Mouse (Mus musculus) brown adipose tissue, adult 24 weeks (tissue): ENCODE data around the gene Mdc1. TPM values are rescaled to one million over a fixed set of nuclear protein-coding genes. Genes with fewer than 3 reads are reported as not detected.

ENCODE experiments used
- H3K27ac ChIP-seq: fragments of 200-500 bp; replicated peaks from 2 replicates; pipeline ENCODE4 v1.5.1; 2012; ENCODE audit warnings: low read depth, mild to moderate bottlenecking, low read length
- H3K4me1 ChIP-seq: fragments of 200-500 bp; 2 replicates; pipeline ENCODE4 v1.6.1; 2012; ENCODE audit warnings: low read length, mixed read lengths; ENCODE audit not compliant: control insufficient read depth, insufficient read depth, insufficient read length
- H3K4me3 ChIP-seq: fragments of 200-500 bp; 2 replicates; pipeline ENCODE4 v1.5.1; 2012; ENCODE audit warnings: low read depth, mild to moderate bottlenecking, low read length, moderate library complexity; ENCODE audit not compliant: insufficient read depth
- polyA plus RNA-seq: library from polyadenylated mRNA; stranded (reverse); fragments of >200 nt; gene quantifications from 2 replicates; pipeline ENCODE4 v1.2.4, GENCODE M21; 2012; ENCODE audit not compliant: missing spikeins, insufficient read depth, insufficient read length

The Mdc1 gene
- polyA plus RNA-seq, 1 experiment, result 3.3 TPM

- Histone ChIP-seq H3K27ac (peak overlapping the region; percentile 35; the same call in 1 of the 2 replicates), H3K4me3 (peak overlapping the region; percentile 35; the same call in 1 of the 2 replicates), H3K4me1 (0 out of 2 replicates have a peak, but pooled peaks cover 2% of the 10 kb centered on the region)
Observed at GRCm38 (mm10) chr17:35873774-35874519, 32.6 kb downstream of the Mdc1 start.

DNA sequence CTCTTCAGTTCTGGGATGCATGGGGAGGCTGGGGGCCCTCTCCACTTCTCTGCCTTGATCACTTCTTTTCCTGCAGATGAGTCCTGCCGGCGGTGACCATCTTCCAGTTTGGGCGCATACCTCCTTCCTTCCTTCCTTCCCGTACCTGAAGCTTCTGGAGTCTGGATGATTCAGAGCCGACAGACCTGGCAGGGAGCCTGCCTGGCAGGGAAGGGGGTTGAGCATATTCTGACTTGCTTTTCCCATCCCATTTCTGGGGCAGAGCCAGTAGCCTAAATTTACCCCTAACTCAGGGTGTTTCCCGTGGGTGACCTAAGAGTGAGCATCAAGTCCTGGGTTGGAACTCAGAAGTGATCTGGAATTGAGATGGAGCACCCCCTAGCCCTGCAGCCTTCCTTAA lies 33.4 kb downstream of the Mdc1 start:
- 0 out of 2 replicates have a peak overlapping the region, but pooled peaks have one; percentile 10 for H3K27ac ChIP-seq

GRCm38 (mm10) chr17:35879245-35880057 lies 38.1 kb downstream of the Mdc1 start, which contains the start of gene Dhx16:
Dhx16 (plus strand) TSS chr17:35879819.
- Histone ChIP-seq H3K4me1 (peaks cover 4% of the 10 kb centered on the region; the same call in 1 of the 2 replicates), H3K27ac (no peak within 1 kb of the TSS), H3K4me3 (peak within 1 kb of the TSS; percentile 91)

More for the DNA sequence above, 33.4 kb downstream of the Mdc1 start:
- H3K4me3 ChIP-seq, result no peak overlapping the region
- 0 out of 2 replicates have a peak, but pooled peaks cover 2% of the 10 kb centered on the region for H3K4me1 ChIP-seq

GRCm38 (mm10) chr17:35882924-35883323 lies 41.6 kb downstream of the Mdc1 start:
- Histone ChIP-seq H3K27ac (no peak overlapping the region), H3K4me1 (peaks cover 4% of the 10 kb centered on the region; the same call in 1 of the 2 replicates), H3K4me3 (no peak overlapping the region)

DNA sequence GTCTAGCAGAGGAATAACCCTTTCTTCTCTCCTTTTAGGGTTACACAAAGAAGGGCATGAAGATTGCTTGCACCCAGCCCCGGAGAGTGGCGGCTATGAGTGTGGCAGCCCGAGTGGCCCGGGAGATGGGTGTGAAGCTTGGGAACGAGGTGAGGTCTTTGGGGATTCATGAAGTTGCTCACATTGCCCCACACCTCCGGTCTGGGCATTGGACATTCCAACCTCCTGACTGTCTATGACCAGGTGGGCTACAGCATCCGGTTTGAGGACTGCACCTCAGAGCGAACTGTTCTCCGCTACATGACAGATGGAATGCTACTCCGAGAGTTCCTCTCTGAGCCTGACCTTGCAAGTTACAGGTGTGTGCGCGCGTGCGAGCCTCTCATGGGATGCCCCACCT lies 42.5 kb downstream of the Mdc1 start:
- H3K27ac ChIP-seq, result no peak overlapping the region
- peaks cover 4% of the 10 kb centered on the region; the same call in 1 of the 2 replicates for H3K4me1 ChIP-seq

DNA sequence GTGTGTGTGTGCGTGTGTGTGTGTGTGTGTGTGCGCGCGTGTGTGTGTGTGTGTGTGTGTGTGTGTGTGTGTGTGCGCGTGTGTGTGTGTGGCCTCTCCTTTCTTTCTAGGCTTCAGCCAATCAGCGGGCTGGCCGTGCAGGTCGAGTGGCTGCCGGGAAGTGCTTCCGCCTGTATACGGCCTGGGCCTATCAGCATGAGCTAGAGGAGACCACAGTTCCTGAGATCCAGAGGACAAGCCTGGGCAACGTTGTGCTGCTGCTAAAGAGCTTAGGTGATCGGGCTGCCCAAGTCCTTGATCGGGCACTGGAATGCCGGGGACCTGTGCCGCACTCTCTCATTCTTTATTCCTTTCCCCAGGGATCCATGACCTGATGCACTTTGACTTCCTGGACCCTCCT lies 46.4 kb downstream of the Mdc1 start:
- Histone ChIP-seq H3K27ac (no peak overlapping the region), H3K4me3 (no peak overlapping the region), H3K4me1 (no peaks in the 10 kb centered on the region)

More for the DNA sequence above, 42.5 kb downstream of the Mdc1 start:
- no peak overlapping the region for H3K4me3 ChIP-seq

GRCm38 (mm10) chr17:35896781-35897643 lies 55.7 kb downstream of the Mdc1 start, which contains the start of gene 2310061I04Rik:
2310061I04Rik (minus strand) TSS chr17:35897431.
- H3K27ac ChIP-seq, result peak within 1 kb of the TSS; percentile 76
- H3K4me1 ChIP-seq, result no peaks in the 10 kb centered on the region
- peak within 1 kb of the TSS; percentile 94 for H3K4me3 ChIP-seq

- H3K4me1 ChIP-seq, result no peaks in the 10 kb centered on the region
- H3K27ac ChIP-seq, result no peak overlapping the region
- H3K4me3 ChIP-seq, result peak overlapping the region; percentile 34
Observed at GRCm38 (mm10) chr17:35897644-35898573, 56.6 kb downstream of the Mdc1 start.

- Histone ChIP-seq H3K4me3 (no peak overlapping the region), H3K4me1 (no peaks in the 10 kb centered on the region), H3K27ac (no peak overlapping the region)
Observed at GRCm38 (mm10) chr17:35900636-35901035, 59.3 kb downstream of the Mdc1 start.

DNA sequence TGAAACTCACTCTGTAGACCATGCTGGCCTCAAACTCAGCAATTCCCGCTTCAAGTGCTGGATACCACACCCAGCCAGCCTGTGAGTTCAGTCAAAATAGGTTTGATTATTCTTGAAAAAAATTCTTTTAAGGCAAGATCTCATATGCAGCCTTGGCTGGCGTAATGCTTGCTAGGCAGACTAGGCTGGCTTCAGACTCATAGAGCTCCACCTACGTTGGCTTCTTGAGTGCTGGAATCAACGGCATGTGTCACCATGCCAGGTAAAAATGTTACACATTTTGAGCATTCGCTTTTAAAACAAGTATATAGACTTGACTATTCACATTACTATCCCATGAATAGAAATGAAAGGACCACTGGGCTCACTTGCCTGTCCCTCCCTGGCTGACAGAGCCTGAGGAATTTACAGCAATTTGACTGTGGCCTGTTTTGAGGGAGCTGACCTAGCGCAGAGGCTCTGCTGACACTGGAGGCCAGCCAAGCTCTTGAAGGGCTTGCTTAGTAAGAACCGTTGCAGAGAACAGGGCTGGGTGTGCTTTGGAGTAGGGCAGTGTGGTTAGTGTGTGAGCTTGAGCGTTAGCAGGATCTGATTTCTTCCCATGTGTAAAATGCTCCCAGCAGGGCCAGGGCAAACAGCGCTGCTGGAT lies 62.2 kb downstream of the Mdc1 start:
- Histone ChIP-seq H3K4me1 (no peaks in the 10 kb centered on the region), H3K27ac (no peak overlapping the region)

GRCm38 (mm10) chr17:35903992-35904355 lies 62.7 kb downstream of the Mdc1 start:
- H3K4me3 ChIP-seq, result no peak overlapping the region
- H3K4me1 ChIP-seq, result peaks cover under 1% of the 10 kb centered on the region; the same call in 1 of the 2 replicates
- no peak overlapping the region for H3K27ac ChIP-seq

More for the DNA sequence above, 62.2 kb downstream of the Mdc1 start:
- H3K4me3 ChIP-seq, result no peak overlapping the region

DNA sequence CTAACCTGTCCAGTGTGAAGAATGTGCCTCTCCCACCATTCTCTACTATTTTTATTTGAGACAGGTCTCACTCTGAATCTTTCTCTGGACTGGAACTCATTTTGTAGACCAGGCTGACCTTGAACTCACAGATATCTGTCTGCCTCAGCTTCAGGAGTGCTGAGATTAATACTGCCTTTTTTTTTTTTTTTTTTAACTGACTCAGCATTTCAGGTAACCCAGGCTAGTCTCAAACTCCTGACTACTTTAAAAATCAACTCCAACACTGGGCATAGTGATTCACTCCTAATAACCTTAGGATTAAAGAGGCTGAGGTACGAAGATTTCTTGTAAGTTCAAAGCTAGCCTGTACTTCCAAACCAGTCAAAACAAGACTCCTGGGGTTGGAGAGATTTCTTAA lies 64.3 kb downstream of the Mdc1 start:
- H3K4me1 ChIP-seq, result peaks cover 3% of the 10 kb centered on the region; the same call in 1 of the 2 replicates
- H3K4me3 ChIP-seq, result no peak overlapping the region
- H3K27ac ChIP-seq, result no peak overlapping the region

- Histone ChIP-seq H3K4me3 (no peak overlapping the region), H3K27ac (no peak overlapping the region), H3K4me1 (peaks cover 3% of the 10 kb centered on the region; the same call in 1 of the 2 replicates)
Observed at GRCm38 (mm10) chr17:35907609-35908008, 66.3 kb downstream of the Mdc1 start.
